Mouse (Mus musculus): ENCODE results near the gene Ago3.

Gene Ago3

GRCm38 (mm10) chr4:126429347-126430079 is at the start of gene Ago3:
Gene Ago3 (minus strand): TSS chr4:126429556.
- DNase-seq (ENCODE audit: low read depth, low spot score) = peak; percentile 90

GRCm38 (mm10) chr4:126473031-126473430 is 43.7 kb upstream of the Ago3 start:
- DNase-seq (ENCODE audit: low read depth, low spot score) = no peak

- DNase-seq (ENCODE audit: low read depth, low spot score) = no peak
Measured at GRCm38 (mm10) chr4:126469334-126469733, 40.0 kb upstream of the Ago3 start.

- no peak for DNase-seq (ENCODE audit: low read depth, low spot score)
Measured at GRCm38 (mm10) chr4:126468925-126469324, 39.6 kb upstream of the Ago3 start.

GRCm38 (mm10) chr4:126468285-126468901 is 39.0 kb upstream of the Ago3 start, which contains the start of gene Ago1:
Gene Ago1 (minus strand): TSS chr4:126468583.
- peak; percentile 94 for DNase-seq (ENCODE audit: low read depth, low spot score)

GRCm38 (mm10) chr4:126467721-126468284 is 38.4 kb upstream of the Ago3 start:
- DNase-seq (ENCODE audit: low read depth, low spot score) = peak; percentile 51

- DNase-seq (ENCODE audit: low read depth, low spot score) = no peak
Measured at GRCm38 (mm10) chr4:126466251-126466750, 36.9 kb upstream of the Ago3 start.

GRCm38 (mm10) chr4:126465843-126466242 is 36.5 kb upstream of the Ago3 start:
- DNase-seq (ENCODE audit: low read depth, low spot score) = peak; percentile 29

- DNase-seq (ENCODE audit: low read depth, low spot score) = no peak
Measured at GRCm38 (mm10) chr4:126464892-126465235, 35.5 kb upstream of the Ago3 start.

GRCm38 (mm10) chr4:126464189-126464891 is 35.0 kb upstream of the Ago3 start:
- no peak for DNase-seq (ENCODE audit: low read depth, low spot score)

GRCm38 (mm10) chr4:126455441-126455840 is 26.1 kb upstream of the Ago3 start:
- DNase-seq (ENCODE audit: low read depth, low spot score) = no peak

- DNase-seq (ENCODE audit: low read depth, low spot score) = no peak
Measured at GRCm38 (mm10) chr4:126454547-126455254, 25.3 kb upstream of the Ago3 start.

- no peak for DNase-seq (ENCODE audit: low read depth, low spot score)
Measured at GRCm38 (mm10) chr4:126450268-126450667, 20.9 kb upstream of the Ago3 start.

- no peak for DNase-seq (ENCODE audit: low read depth, low spot score)
Measured at GRCm38 (mm10) chr4:126447126-126447525, 17.8 kb upstream of the Ago3 start.

- DNase-seq (ENCODE audit: low read depth, low spot score) = no peak
Measured at GRCm38 (mm10) chr4:126444528-126444927, 15.2 kb upstream of the Ago3 start.

GRCm38 (mm10) chr4:126438261-126438660 is 8.9 kb upstream of the Ago3 start:
- DNase-seq (ENCODE audit: low read depth, low spot score) = no peak

GRCm38 (mm10) chr4:126436268-126436667 is 6.9 kb upstream of the Ago3 start:
- DNase-seq (ENCODE audit: low read depth, low spot score) = no peak

- no peak for DNase-seq (ENCODE audit: low read depth, low spot score)
Measured at GRCm38 (mm10) chr4:126434094-126434493, 4.7 kb upstream of the Ago3 start.

GRCm38 (mm10) chr4:126433175-126433574 is 3.8 kb upstream of the Ago3 start:
- no peak for DNase-seq (ENCODE audit: low read depth, low spot score)

- no peak for DNase-seq (ENCODE audit: low read depth, low spot score)
Measured at GRCm38 (mm10) chr4:126431746-126432145, 2.4 kb upstream of the Ago3 start.

- no peak for DNase-seq (ENCODE audit: low read depth, low spot score)
Measured at GRCm38 (mm10) chr4:126428682-126429346, 542 bp downstream of the Ago3 start.
